Mouse (Mus musculus): Measurements from ENCODE around the gene Tmem164. TPM values are rescaled to one million over a fixed set of nuclear protein-coding genes. Genes with fewer than 3 reads are reported as not detected.
"Not testable (repeated sequence)": the region's sequence is repeated elsewhere in the genome, so short reads cannot be mapped to it uniquely, and the experiment has no call there.

Tmem164 gene
- polyA plus RNA-seq (2011; ENCODE audit: insufficient read depth, insufficient read length, low replicate concordance, missing spikeins): 19.3 and 30.2 TPM in 2 replicates

DNA sequence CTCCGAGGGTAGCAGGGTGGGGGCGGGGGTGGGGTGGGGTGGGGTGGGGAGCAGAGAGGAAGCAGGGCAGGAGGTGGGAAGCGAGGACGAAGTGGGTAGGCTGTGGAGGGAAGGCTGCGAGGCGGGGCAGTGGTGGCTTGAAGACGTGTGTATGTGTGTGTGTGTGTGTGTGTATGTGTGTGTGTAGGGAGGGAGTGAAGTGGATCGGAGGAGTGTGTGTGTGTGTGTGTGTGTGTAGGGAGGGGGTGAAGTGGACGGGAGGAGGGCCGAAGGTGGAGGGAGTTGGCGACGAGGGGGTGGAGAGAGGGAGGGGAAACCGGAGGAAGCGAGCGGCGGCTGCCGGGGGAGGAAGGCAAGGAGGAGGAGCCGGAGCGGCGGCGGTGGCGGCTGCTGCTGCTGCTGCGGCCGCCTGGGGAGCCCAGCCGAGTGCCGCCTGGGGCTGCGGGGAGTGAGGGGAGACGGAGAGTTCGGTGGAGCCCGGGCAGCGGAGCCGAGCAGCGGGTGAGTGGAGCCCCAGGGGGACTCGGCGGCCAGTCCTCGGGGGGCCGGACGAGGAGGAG lies at the start of gene Tmem164:
Gene Tmem164 (plus strand): TSS at position 351 of the 560 bp plus-strand sequence.
- Histone ChIP-seq H3K27ac (ENCODE audit: control insufficient read depth, insufficient read depth, low read depth, low read length, poor library complexity) (peak within 1 kb of the TSS; percentile 93), H3K4me3 (replicated peaks; ENCODE audit: control insufficient read depth, low read depth, low read length) (peak within 1 kb of the TSS; percentile 96), H3K4me1 (ENCODE audit: control insufficient read depth, insufficient read depth, low read length) (no peaks in the 10 kb centered on the region; the same call in 1 of the 2 replicates)
- TF ChIP-seq CTCF (IDR thresholded peaks at IDR 0.05; ENCODE audit: control insufficient read depth, insufficient read depth, low read length) (no peak), POLR2A (IDR thresholded peaks at IDR 0.05; ENCODE audit: borderline replicate concordance, control insufficient read depth, low read depth, low read length) (no peak)
- WGBS: 14% methylated on average over 13 of the region's 38 CpGs

DNA sequence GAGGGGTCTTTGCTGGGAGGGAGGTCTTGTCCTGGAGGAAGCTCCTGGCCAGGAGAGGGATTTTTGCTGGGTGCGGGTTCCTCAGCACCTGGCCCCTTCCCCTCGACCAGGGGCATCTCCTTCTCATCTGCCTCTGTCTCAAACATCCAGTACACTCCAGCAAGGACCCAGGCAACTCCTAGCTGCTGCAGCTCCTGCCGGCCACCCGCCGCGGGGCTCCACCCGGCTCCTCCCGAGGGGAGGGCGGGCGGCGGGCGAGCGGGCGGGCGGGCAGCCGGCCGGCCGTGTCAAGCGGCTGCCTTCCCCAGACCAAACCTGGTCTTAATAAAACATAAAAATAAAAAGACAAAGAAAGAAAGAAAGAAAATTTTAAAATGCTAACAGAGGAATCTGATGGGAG lies 48.2 kb upstream of the Tmem164 start:
- H3K27ac ChIP-seq (ENCODE audit: control insufficient read depth, insufficient read depth, low read depth, low read length, poor library complexity); H3K4me3 ChIP-seq (replicated peaks; ENCODE audit: control insufficient read depth, low read depth, low read length); H3K4me1 ChIP-seq (ENCODE audit: control insufficient read depth, insufficient read depth, low read length): not testable (repeated sequence)
- WGBS: 72% methylated on average over 18 of the region's 19 CpGs

- TF ChIP-seq POLR2A (IDR thresholded peaks at IDR 0.05; ENCODE audit: borderline replicate concordance, control insufficient read depth, low read depth, low read length) (no peak), CTCF (IDR thresholded peaks at IDR 0.05; ENCODE audit: control insufficient read depth, insufficient read depth, low read length) (no peak)
- Histone ChIP-seq H3K4me3 (replicated peaks; ENCODE audit: control insufficient read depth, low read depth, low read length) (no peak overlapping the region), H3K27ac (ENCODE audit: control insufficient read depth, insufficient read depth, low read depth, low read length, poor library complexity) (no peak overlapping the region), H3K4me1 (ENCODE audit: control insufficient read depth, insufficient read depth, low read length) (no peaks in the 10 kb centered on the region)
- WGBS: 84% methylated on average over 1 of the region's 1 CpGs
These were observed 34.0 kb upstream of the Tmem164 start for GRCm38 (mm10) chrX:142647202-142647601.

DNA sequence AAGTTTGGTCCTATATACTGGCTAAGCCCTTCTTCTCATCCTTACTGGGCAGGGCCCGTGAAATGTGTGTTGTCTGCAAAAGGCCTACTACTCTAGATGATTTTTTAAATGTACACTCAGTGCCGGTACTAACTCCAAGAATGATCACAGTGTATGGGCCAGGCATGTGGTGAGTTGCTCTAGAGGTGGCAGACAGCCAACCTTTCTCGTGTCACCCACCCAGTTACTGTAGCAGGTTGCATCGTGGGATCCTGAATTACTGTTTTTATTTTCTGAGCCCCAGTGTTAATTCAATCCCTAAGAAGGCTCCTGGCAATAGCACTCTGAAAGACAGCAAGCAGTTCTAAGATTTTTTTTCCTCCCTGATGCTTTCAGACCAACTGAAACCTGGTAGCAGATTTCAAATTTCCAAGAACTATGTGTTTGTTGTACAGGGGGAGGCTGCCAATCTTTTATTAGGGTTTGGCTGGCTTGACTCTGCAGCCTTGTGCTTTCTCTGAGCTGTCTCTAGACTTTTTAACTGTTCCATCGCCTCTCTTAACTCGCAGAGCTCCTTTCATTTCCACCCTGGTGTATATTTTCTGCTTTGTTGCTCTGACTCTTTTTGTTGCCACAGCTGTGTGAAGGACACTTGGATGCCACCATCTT lies 31.0 kb upstream of the Tmem164 start:
- 59% methylated on average over 6 of the region's 6 CpGs for WGBS
- no peak for TF ChIP-seq POLR2A (IDR thresholded peaks at IDR 0.05; ENCODE audit: borderline replicate concordance, control insufficient read depth, low read depth, low read length)
- no peak for TF ChIP-seq CTCF (IDR thresholded peaks at IDR 0.05; ENCODE audit: control insufficient read depth, insufficient read depth, low read length)
- no peaks in the 10 kb centered on the region for H3K4me1 ChIP-seq (ENCODE audit: control insufficient read depth, insufficient read depth, low read length)
- H3K27ac ChIP-seq (ENCODE audit: control insufficient read depth, insufficient read depth, low read depth, low read length, poor library complexity): no peak overlapping the region
- H3K4me3 ChIP-seq (replicated peaks; ENCODE audit: control insufficient read depth, low read depth, low read length): no peak overlapping the region

DNA sequence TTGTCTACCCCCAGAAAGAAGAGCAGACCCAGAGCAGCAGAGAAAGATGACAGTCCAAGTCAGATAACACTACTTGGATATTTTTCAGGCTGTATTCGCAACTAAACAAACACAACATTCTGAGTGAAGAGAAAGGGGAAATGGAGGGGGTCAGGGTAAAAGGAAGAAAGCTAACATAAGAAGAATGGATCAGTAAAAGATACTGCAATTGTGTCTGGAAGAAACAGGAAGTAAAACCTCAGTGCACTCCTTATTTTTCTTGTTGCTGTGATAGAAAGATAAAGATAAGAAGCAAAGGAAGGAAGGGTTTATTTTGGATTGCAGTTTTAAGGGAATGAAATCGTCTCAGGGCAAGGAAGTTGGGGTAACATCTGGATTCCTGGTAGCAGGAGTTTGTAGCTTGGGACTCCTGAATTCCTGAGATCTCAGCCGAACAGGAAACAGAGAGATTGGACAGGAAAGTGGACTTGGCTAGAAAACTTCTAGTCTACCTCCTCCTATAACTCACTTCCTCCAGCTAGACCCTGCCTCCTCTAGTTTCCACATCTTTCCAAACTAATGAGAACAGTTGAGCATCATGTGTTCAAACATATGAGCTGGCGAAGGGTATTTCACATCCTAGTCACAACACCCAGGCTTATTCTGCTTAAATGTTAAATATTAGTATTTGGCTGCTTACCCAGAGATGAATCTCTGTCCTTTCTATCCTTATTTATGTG lies 16.3 kb upstream of the Tmem164 start:
- Histone ChIP-seq H3K27ac (ENCODE audit: control insufficient read depth, insufficient read depth, low read depth, low read length, poor library complexity) (no peak overlapping the region), H3K4me3 (replicated peaks; ENCODE audit: control insufficient read depth, low read depth, low read length) (no peak overlapping the region), H3K4me1 (ENCODE audit: control insufficient read depth, insufficient read depth, low read length) (no peaks in the 10 kb centered on the region)
- TF ChIP-seq POLR2A (IDR thresholded peaks at IDR 0.05; ENCODE audit: borderline replicate concordance, control insufficient read depth, low read depth, low read length) (no peak), CTCF (IDR thresholded peaks at IDR 0.05; ENCODE audit: control insufficient read depth, insufficient read depth, low read length) (no peak)
- WGBS: 37% methylated on average over 4 of the region's 4 CpGs

DNA sequence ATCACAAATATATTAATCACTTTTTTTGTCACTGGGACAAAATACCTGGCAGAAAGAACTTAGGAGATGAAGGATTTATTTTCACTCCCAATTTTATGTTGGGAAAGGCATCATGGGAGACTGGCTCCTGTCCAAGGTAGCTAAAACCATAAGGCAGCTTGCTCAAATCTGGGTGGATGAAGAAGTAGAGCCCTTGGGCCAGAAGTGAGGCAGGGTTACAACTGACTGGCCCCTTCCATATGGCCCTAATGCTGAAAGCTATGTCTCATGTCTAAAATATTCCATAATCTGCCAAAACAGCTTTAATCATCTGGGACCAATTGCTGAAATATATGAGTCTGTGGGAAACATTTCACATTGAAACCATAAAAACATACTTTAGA lies 15.8 kb upstream of the Tmem164 start:
- TF ChIP-seq CTCF (IDR thresholded peaks at IDR 0.05; ENCODE audit: control insufficient read depth, insufficient read depth, low read length) (no peak), POLR2A (IDR thresholded peaks at IDR 0.05; ENCODE audit: borderline replicate concordance, control insufficient read depth, low read depth, low read length) (no peak)
- no peak overlapping the region for H3K4me3 ChIP-seq (replicated peaks; ENCODE audit: control insufficient read depth, low read depth, low read length)
- no peaks in the 10 kb centered on the region for H3K4me1 ChIP-seq (ENCODE audit: control insufficient read depth, insufficient read depth, low read length)
- no peak overlapping the region for H3K27ac ChIP-seq (ENCODE audit: control insufficient read depth, insufficient read depth, low read depth, low read length, poor library complexity)

GRCm38 (mm10) chrX:142669312-142670091 lies 11.7 kb upstream of the Tmem164 start:
- no peak for TF ChIP-seq CTCF (IDR thresholded peaks at IDR 0.05; ENCODE audit: control insufficient read depth, insufficient read depth, low read length)
- TF ChIP-seq POLR2A (IDR thresholded peaks at IDR 0.05; ENCODE audit: borderline replicate concordance, control insufficient read depth, low read depth, low read length): no peak
- Histone ChIP-seq H3K4me3 (replicated peaks; ENCODE audit: control insufficient read depth, low read depth, low read length) (no peak overlapping the region), H3K4me1 (ENCODE audit: control insufficient read depth, insufficient read depth, low read length) (no peaks in the 10 kb centered on the region), H3K27ac (ENCODE audit: control insufficient read depth, insufficient read depth, low read depth, low read length, poor library complexity) (no peak overlapping the region)
- 72% methylated on average over 9 of the region's 9 CpGs for WGBS

DNA sequence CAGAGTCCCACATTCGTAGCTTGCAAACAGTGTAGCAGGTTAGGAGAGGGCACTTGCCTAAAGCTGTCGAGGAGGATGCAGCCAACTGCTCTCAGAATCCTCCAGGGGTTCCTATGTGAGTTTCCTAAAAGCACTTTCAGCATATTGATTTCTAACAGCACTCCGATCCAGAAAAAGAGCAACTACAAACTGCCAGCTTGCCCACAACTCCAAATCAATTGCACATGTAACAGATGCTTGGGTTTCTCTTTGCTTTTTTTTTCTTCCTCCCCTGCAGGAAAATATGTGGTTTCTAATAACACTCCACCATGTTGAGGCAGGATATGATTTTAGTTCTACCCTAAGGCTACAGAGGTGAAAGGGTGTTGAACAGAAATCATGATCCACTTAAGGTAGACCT lies 11.1 kb upstream of the Tmem164 start:
- TF ChIP-seq CTCF (IDR thresholded peaks at IDR 0.05; ENCODE audit: control insufficient read depth, insufficient read depth, low read length) (no peak), POLR2A (IDR thresholded peaks at IDR 0.05; ENCODE audit: borderline replicate concordance, control insufficient read depth, low read depth, low read length) (no peak)
- no peak overlapping the region for H3K27ac ChIP-seq (ENCODE audit: control insufficient read depth, insufficient read depth, low read depth, low read length, poor library complexity)
- no peak overlapping the region for H3K4me3 ChIP-seq (replicated peaks; ENCODE audit: control insufficient read depth, low read depth, low read length)
- 47% methylated on average over 3 of the region's 3 CpGs for WGBS
- no peaks in the 10 kb centered on the region for H3K4me1 ChIP-seq (ENCODE audit: control insufficient read depth, insufficient read depth, low read length)

All from bone marrow, adult 2 months (tissue).